Mouse (Mus musculus): ENCODE measurements around the gene Dusp18. TPM values are rescaled to one million over a fixed set of nuclear protein-coding genes. Genes with fewer than 3 reads are reported as not detected.

The Dusp18 gene
- polyA plus RNA-seq, 1 experiment = 2.4 TPM

DNA sequence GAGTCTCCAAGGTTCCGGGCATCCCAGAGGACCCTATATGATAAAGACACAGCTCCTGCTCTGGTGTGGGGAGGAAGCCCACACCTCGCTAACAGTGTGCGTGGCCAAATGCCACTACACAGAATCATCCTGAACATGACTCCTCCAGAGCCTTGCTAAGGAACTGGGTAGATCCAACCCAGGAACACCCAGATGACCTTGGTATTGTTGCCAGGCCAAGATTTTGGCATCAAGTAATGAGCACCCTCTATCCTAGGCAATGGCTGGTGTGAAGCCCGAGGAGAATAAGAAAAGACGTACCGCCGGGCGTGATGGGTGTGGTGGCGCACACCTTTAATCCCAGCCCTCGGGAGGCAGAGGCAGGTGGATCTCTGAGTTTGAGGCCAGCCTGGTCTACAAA, 42.0 kb upstream of the Dusp18 start:
- TF ChIP-seq POLR2A (IDR thresholded peaks at IDR 0.05; ENCODE audit: control insufficient read depth, extremely low read depth, insufficient read depth, low read length, poor library complexity) (no peak), CTCF (IDR thresholded peaks at IDR 0.05; ENCODE audit: borderline replicate concordance, control insufficient read depth, extremely low read depth, insufficient read depth, low read length, poor library complexity) (no peak)

GRCm38 (mm10) chr11:3853481-3854034, 41.5 kb upstream of the Dusp18 start:
- no peak for TF ChIP-seq CTCF (IDR thresholded peaks at IDR 0.05; ENCODE audit: borderline replicate concordance, control insufficient read depth, extremely low read depth, insufficient read depth, low read length, poor library complexity)
- TF ChIP-seq POLR2A (IDR thresholded peaks at IDR 0.05; ENCODE audit: control insufficient read depth, extremely low read depth, insufficient read depth, low read length, poor library complexity) = no peak
- Histone ChIP-seq H3K4me3 (ENCODE audit: control insufficient read depth, insufficient read depth, low read length) (no peak overlapping the region), H3K36me3 (ENCODE audit: control insufficient read depth, insufficient read depth, low read length) (no peaks in the 10 kb centered on the region), H3K27me3 (ENCODE audit: control insufficient read depth, insufficient read depth, low read length) (no peaks in the 10 kb centered on the region), H3K27ac (ENCODE audit: control insufficient read depth, insufficient read depth, low read length) (no peak overlapping the region), H3K4me1 (replicated peaks; ENCODE audit: control insufficient read depth, insufficient read depth, low read length) (no peaks in the 10 kb centered on the region)
- DNase-seq = no peak
- WGBS = 39% methylated on average over 5 of the region's 5 CpGs

More for the DNA sequence above, 42.0 kb upstream of the Dusp18 start:
- H3K36me3 ChIP-seq (ENCODE audit: control insufficient read depth, insufficient read depth, low read length) = no peaks in the 10 kb centered on the region
- H3K27ac ChIP-seq (ENCODE audit: control insufficient read depth, insufficient read depth, low read length) = no peak overlapping the region
- H3K4me3 ChIP-seq (ENCODE audit: control insufficient read depth, insufficient read depth, low read length) = no peak overlapping the region
- WGBS = 96% methylated on average over 10 of the region's 10 CpGs
- no peak for DNase-seq
- no peaks in the 10 kb centered on the region for H3K4me1 ChIP-seq (replicated peaks; ENCODE audit: control insufficient read depth, insufficient read depth, low read length)
- no peaks in the 10 kb centered on the region for H3K27me3 ChIP-seq (ENCODE audit: control insufficient read depth, insufficient read depth, low read length)

DNA sequence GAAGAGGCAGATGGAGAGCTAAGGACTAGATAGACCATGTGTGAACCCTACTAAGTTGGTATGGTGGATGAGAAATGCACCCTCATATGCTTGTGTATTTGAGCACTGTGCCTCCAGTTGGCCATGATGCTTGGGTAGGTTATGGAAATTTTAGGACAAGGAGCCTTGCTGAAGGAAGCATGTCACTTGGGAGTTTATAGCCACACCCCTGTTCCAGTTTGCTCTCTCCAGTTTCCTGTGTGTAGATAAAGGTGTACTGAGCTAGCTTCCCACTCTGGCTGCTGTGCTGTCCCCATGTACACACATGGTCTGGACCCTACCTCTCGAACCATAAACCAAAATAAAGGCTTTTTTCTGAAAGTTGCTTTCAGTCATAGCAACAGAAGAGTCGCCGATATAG, 40.9 kb upstream of the Dusp18 start:
- H3K4me3 ChIP-seq (ENCODE audit: control insufficient read depth, insufficient read depth, low read length) = no peak overlapping the region
- H3K27me3 ChIP-seq (ENCODE audit: control insufficient read depth, insufficient read depth, low read length) = no peaks in the 10 kb centered on the region
- TF ChIP-seq CTCF (IDR thresholded peaks at IDR 0.05; ENCODE audit: borderline replicate concordance, control insufficient read depth, extremely low read depth, insufficient read depth, low read length, poor library complexity) = no peak
- TF ChIP-seq POLR2A (IDR thresholded peaks at IDR 0.05; ENCODE audit: control insufficient read depth, extremely low read depth, insufficient read depth, low read length, poor library complexity) = no peak
- no peak for DNase-seq
- 98% methylated on average over 3 of the region's 3 CpGs for WGBS
- H3K4me1 ChIP-seq (replicated peaks; ENCODE audit: control insufficient read depth, insufficient read depth, low read length) = no peaks in the 10 kb centered on the region
- H3K36me3 ChIP-seq (ENCODE audit: control insufficient read depth, insufficient read depth, low read length) = no peaks in the 10 kb centered on the region
- no peak overlapping the region for H3K27ac ChIP-seq (ENCODE audit: control insufficient read depth, insufficient read depth, low read length)

- Histone ChIP-seq H3K27me3 (ENCODE audit: control insufficient read depth, insufficient read depth, low read length) (no peaks in the 10 kb centered on the region), H3K36me3 (ENCODE audit: control insufficient read depth, insufficient read depth, low read length) (no peaks in the 10 kb centered on the region), H3K4me1 (replicated peaks; ENCODE audit: control insufficient read depth, insufficient read depth, low read length) (no peaks in the 10 kb centered on the region), H3K27ac (ENCODE audit: control insufficient read depth, insufficient read depth, low read length) (no peak overlapping the region), H3K4me3 (ENCODE audit: control insufficient read depth, insufficient read depth, low read length) (no peak overlapping the region)
- 97% methylated on average over 5 of the region's 5 CpGs for WGBS
- TF ChIP-seq CTCF (IDR thresholded peaks at IDR 0.05; ENCODE audit: borderline replicate concordance, control insufficient read depth, extremely low read depth, insufficient read depth, low read length, poor library complexity) (no peak), POLR2A (IDR thresholded peaks at IDR 0.05; ENCODE audit: control insufficient read depth, extremely low read depth, insufficient read depth, low read length, poor library complexity) (no peak)
- no peak for DNase-seq
Observed at GRCm38 (mm10) chr11:3855846-3856245, 39.2 kb upstream of the Dusp18 start.

GRCm38 (mm10) chr11:3857902-3858301, 37.1 kb upstream of the Dusp18 start:
- no peaks in the 10 kb centered on the region for H3K4me1 ChIP-seq (replicated peaks; ENCODE audit: control insufficient read depth, insufficient read depth, low read length)
- no peak for TF ChIP-seq CTCF (IDR thresholded peaks at IDR 0.05; ENCODE audit: borderline replicate concordance, control insufficient read depth, extremely low read depth, insufficient read depth, low read length, poor library complexity)
- no peak for TF ChIP-seq POLR2A (IDR thresholded peaks at IDR 0.05; ENCODE audit: control insufficient read depth, extremely low read depth, insufficient read depth, low read length, poor library complexity)
- H3K27me3 ChIP-seq (ENCODE audit: control insufficient read depth, insufficient read depth, low read length) = no peaks in the 10 kb centered on the region
- H3K4me3 ChIP-seq (ENCODE audit: control insufficient read depth, insufficient read depth, low read length) = no peak overlapping the region
- WGBS = 80% methylated on average over 5 of the region's 5 CpGs
- no peak overlapping the region for H3K27ac ChIP-seq (ENCODE audit: control insufficient read depth, insufficient read depth, low read length)
- no peak for DNase-seq
- H3K36me3 ChIP-seq (ENCODE audit: control insufficient read depth, insufficient read depth, low read length) = no peaks in the 10 kb centered on the region

- no peaks in the 10 kb centered on the region for H3K27me3 ChIP-seq (ENCODE audit: control insufficient read depth, insufficient read depth, low read length)
- TF ChIP-seq CTCF (IDR thresholded peaks at IDR 0.05; ENCODE audit: borderline replicate concordance, control insufficient read depth, extremely low read depth, insufficient read depth, low read length, poor library complexity) = no peak
- TF ChIP-seq POLR2A (IDR thresholded peaks at IDR 0.05; ENCODE audit: control insufficient read depth, extremely low read depth, insufficient read depth, low read length, poor library complexity) = no peak
- H3K4me1 ChIP-seq (replicated peaks; ENCODE audit: control insufficient read depth, insufficient read depth, low read length) = peaks cover 6% of the 10 kb centered on the region; the same call in 1 of the 2 replicates
- DNase-seq = no peak
- 96% methylated on average over 4 of the region's 4 CpGs for WGBS
- no peaks in the 10 kb centered on the region for H3K36me3 ChIP-seq (ENCODE audit: control insufficient read depth, insufficient read depth, low read length)
- H3K4me3 ChIP-seq (ENCODE audit: control insufficient read depth, insufficient read depth, low read length) = no peak overlapping the region
- H3K27ac ChIP-seq (ENCODE audit: control insufficient read depth, insufficient read depth, low read length) = no peak overlapping the region
Observed at GRCm38 (mm10) chr11:3859778-3860177, 35.3 kb upstream of the Dusp18 start.

GRCm38 (mm10) chr11:3860361-3860760, 34.7 kb upstream of the Dusp18 start:
- H3K27ac ChIP-seq (ENCODE audit: control insufficient read depth, insufficient read depth, low read length) = no peak overlapping the region
- 86% methylated on average over 4 of the region's 4 CpGs for WGBS
- no peaks in the 10 kb centered on the region for H3K36me3 ChIP-seq (ENCODE audit: control insufficient read depth, insufficient read depth, low read length)
- H3K4me3 ChIP-seq (ENCODE audit: control insufficient read depth, insufficient read depth, low read length) = no peak overlapping the region
- TF ChIP-seq POLR2A (IDR thresholded peaks at IDR 0.05; ENCODE audit: control insufficient read depth, extremely low read depth, insufficient read depth, low read length, poor library complexity) = no peak
- no peak for TF ChIP-seq CTCF (IDR thresholded peaks at IDR 0.05; ENCODE audit: borderline replicate concordance, control insufficient read depth, extremely low read depth, insufficient read depth, low read length, poor library complexity)
- DNase-seq = no peak
- H3K4me1 ChIP-seq (replicated peaks; ENCODE audit: control insufficient read depth, insufficient read depth, low read length) = peaks cover 6% of the 10 kb centered on the region; the same call in 1 of the 2 replicates
- H3K27me3 ChIP-seq (ENCODE audit: control insufficient read depth, insufficient read depth, low read length) = no peaks in the 10 kb centered on the region

All from thymus, adult 2 months (tissue).